Mouse (Mus musculus): ENCODE data around the gene Dgkd.

Gene Dgkd

GRCm38 (mm10) chr1:87891634-87892033 lies 38.5 kb downstream of the Dgkd start:
- no peak for DNase-seq

- DNase-seq, result no peak
Observed at GRCm38 (mm10) chr1:87892499-87892898, 39.4 kb downstream of the Dgkd start.

- DNase-seq, result no peak
Observed at GRCm38 (mm10) chr1:87893414-87893813, 40.3 kb downstream of the Dgkd start.

GRCm38 (mm10) chr1:87896921-87897320 lies 43.8 kb downstream of the Dgkd start:
- DNase-seq, result no peak

GRCm38 (mm10) chr1:87899701-87900100 lies 46.6 kb downstream of the Dgkd start:
- no peak for DNase-seq

- no peak for DNase-seq
Observed at GRCm38 (mm10) chr1:87900979-87901378, 47.9 kb downstream of the Dgkd start.

GRCm38 (mm10) chr1:87902186-87902585 lies 49.1 kb downstream of the Dgkd start:
- DNase-seq, result no peak

- DNase-seq, result no peak
Observed at GRCm38 (mm10) chr1:87906361-87906956, 53.4 kb downstream of the Dgkd start.

- DNase-seq, result no peak
Observed at GRCm38 (mm10) chr1:87908006-87908405, 54.9 kb downstream of the Dgkd start.

- DNase-seq, result no peak
Observed at GRCm38 (mm10) chr1:87908736-87909135, 55.6 kb downstream of the Dgkd start.

- no peak for DNase-seq
Observed at GRCm38 (mm10) chr1:87909565-87909964, 56.5 kb downstream of the Dgkd start.

GRCm38 (mm10) chr1:87910428-87910827 lies 57.3 kb downstream of the Dgkd start:
- DNase-seq, result no peak

GRCm38 (mm10) chr1:87913356-87913755 lies 60.3 kb downstream of the Dgkd start:
- no peak for DNase-seq

- DNase-seq, result no peak
Observed at GRCm38 (mm10) chr1:87917361-87917760, 64.3 kb downstream of the Dgkd start.

GRCm38 (mm10) chr1:87918061-87918460 lies 65.0 kb downstream of the Dgkd start:
- DNase-seq, result no peak

GRCm38 (mm10) chr1:87920056-87920614 lies 67.0 kb downstream of the Dgkd start:
- no peak for DNase-seq

GRCm38 (mm10) chr1:87922666-87923065 lies 69.6 kb downstream of the Dgkd start:
- peak; percentile 43 for DNase-seq

GRCm38 (mm10) chr1:87924888-87925287 lies 71.8 kb downstream of the Dgkd start:
- DNase-seq, result no peak

GRCm38 (mm10) chr1:87929730-87930129 lies 76.6 kb downstream of the Dgkd start:
- DNase-seq, result no peak

GRCm38 (mm10) chr1:87933051-87933450 lies 80.0 kb downstream of the Dgkd start:
- no peak for DNase-seq

- no peak for DNase-seq
Observed at GRCm38 (mm10) chr1:87935095-87935494, 82.0 kb downstream of the Dgkd start.

- no peak for DNase-seq
Observed at GRCm38 (mm10) chr1:87935546-87935945, 82.5 kb downstream of the Dgkd start.

- no peak for DNase-seq
Observed at GRCm38 (mm10) chr1:87936075-87936474, 83.0 kb downstream of the Dgkd start.

GRCm38 (mm10) chr1:87936516-87936915 lies 83.4 kb downstream of the Dgkd start:
- no peak for DNase-seq

- DNase-seq, result no peak
Observed at GRCm38 (mm10) chr1:87941765-87942164, 88.7 kb downstream of the Dgkd start.

All from right cerebral cortex, postnatal 4 days (tissue).